Mouse (Mus musculus) cerebellum, postnatal 25 days (tissue): ENCODE results near the gene Insig1.

Source experiments
- DNase-seq, 2 experiments: peaks; one replicate each; pipeline ENCODE4 v3.0.0; 2021; ENCODE audit warnings: mixed read lengths in 2 of 2

Gene Insig1

GRCm38 (mm10) chr5:28070828-28071455, at the start of gene Insig1:
Insig1 (plus strand) TSS chr5:28071363.
- DNase-seq = peak; percentile 99

- DNase-seq = no peak
Measured at GRCm38 (mm10) chr5:28023452-28023851, 47.7 kb upstream of the Insig1 start.

- DNase-seq = no peak
Measured at GRCm38 (mm10) chr5:28031577-28032236, 39.5 kb upstream of the Insig1 start.

GRCm38 (mm10) chr5:28032866-28033265, 38.3 kb upstream of the Insig1 start:
- no peak for DNase-seq

GRCm38 (mm10) chr5:28033281-28033680, 37.9 kb upstream of the Insig1 start:
- DNase-seq = no peak

- no peak for DNase-seq
Measured at GRCm38 (mm10) chr5:28033826-28034225, 37.3 kb upstream of the Insig1 start.

GRCm38 (mm10) chr5:28036011-28036410, 35.2 kb upstream of the Insig1 start:
- DNase-seq = no peak

- DNase-seq = no peak
Measured at GRCm38 (mm10) chr5:28036518-28036917, 34.6 kb upstream of the Insig1 start.

GRCm38 (mm10) chr5:28037172-28037591, 34.0 kb upstream of the Insig1 start:
- DNase-seq = no peak

- DNase-seq = no peak
Measured at GRCm38 (mm10) chr5:28037639-28038038, 33.5 kb upstream of the Insig1 start.

- DNase-seq = peak; percentile 13 to 53
Measured at GRCm38 (mm10) chr5:28038115-28038514, 33.0 kb upstream of the Insig1 start.

- no peak for DNase-seq
Measured at GRCm38 (mm10) chr5:28039746-28040655, 31.2 kb upstream of the Insig1 start.

GRCm38 (mm10) chr5:28040726-28041125, 30.4 kb upstream of the Insig1 start:
- no peak for DNase-seq

GRCm38 (mm10) chr5:28042021-28042420, 29.1 kb upstream of the Insig1 start:
- DNase-seq = no peak

GRCm38 (mm10) chr5:28042779-28043178, 28.4 kb upstream of the Insig1 start:
- DNase-seq = no peak

GRCm38 (mm10) chr5:28043386-28043785, 27.8 kb upstream of the Insig1 start:
- DNase-seq = no peak

GRCm38 (mm10) chr5:28046966-28047365, 24.2 kb upstream of the Insig1 start:
- DNase-seq = no peak

- no peak for DNase-seq
Measured at GRCm38 (mm10) chr5:28047961-28048360, 23.2 kb upstream of the Insig1 start.

GRCm38 (mm10) chr5:28055450-28055849, 15.7 kb upstream of the Insig1 start:
- no peak for DNase-seq

- no peak for DNase-seq
Measured at GRCm38 (mm10) chr5:28056877-28057276, 14.3 kb upstream of the Insig1 start.

GRCm38 (mm10) chr5:28060506-28060905, 10.7 kb upstream of the Insig1 start:
- DNase-seq = peak; percentile 55

- peak; percentile 53 to 63 for DNase-seq
Measured at GRCm38 (mm10) chr5:28061011-28061410, 10.2 kb upstream of the Insig1 start.

- DNase-seq = no peak
Measured at GRCm38 (mm10) chr5:28063989-28064624, 7.1 kb upstream of the Insig1 start.
